Mouse (Mus musculus): Measurements from ENCODE around the gene Ggt6.

- TF ChIP-seq CHD2 (IDR thresholded peaks at IDR 0.05; ENCODE audit: low read depth, low read length) (no peak), ZNF384 (IDR thresholded peaks at IDR 0.05; ENCODE audit: low read depth, low read length) (no peak)
Measured at GRCm38 (mm10) chr11:72416666-72417065, 18.7 kb upstream of the Ggt6 start.
